Mouse (Mus musculus): Measurements from ENCODE around the gene Cep290. TPM values are rescaled to one million over a fixed set of nuclear protein-coding genes. Genes with fewer than 3 reads are reported as not detected.
"Not testable (repeated sequence)": the region's sequence is repeated elsewhere in the genome, so short reads cannot be mapped to it uniquely, and the experiment has no call there.

The Cep290 gene
- polyA plus RNA-seq, 1 experiment from 2014 or later = 7.4 TPM

- no peak overlapping the region for H3K4me3 ChIP-seq (replicated peaks; ENCODE audit: low read length)
- H3K4me2 ChIP-seq (replicated peaks) = no peak overlapping the region
- H3K4me1 ChIP-seq (replicated peaks; ENCODE audit: control insufficient read depth, insufficient read depth, low read length) = no peaks in the 10 kb centered on the region
- H3K9ac ChIP-seq = no peak overlapping the region
- H3K27me3 ChIP-seq (ENCODE audit: control insufficient read depth, insufficient read depth, low read length) = no peaks in the 10 kb centered on the region
- no peak for DNase-seq (ENCODE audit: low spot score)
- H3K9me3 ChIP-seq (ENCODE audit: control insufficient read depth, low read length) = no peaks in the 10 kb centered on the region
- no peak overlapping the region for H3K27ac ChIP-seq
- ATAC-seq (ENCODE audit: low FRiP score) = no peak
- H3K36me3 ChIP-seq (replicated peaks; ENCODE audit: control insufficient read depth, insufficient read depth) = peaks cover 24% of the 10 kb centered on the region; the same call in 1 of the 2 replicates
- 94% methylated on average over 4 of the region's 4 CpGs for WGBS
Observed at GRCm38 (mm10) chr10:100521617-100522016, 34.3 kb downstream of the Cep290 start.

GRCm38 (mm10) chr10:100522330-100522729 is 35.0 kb downstream of the Cep290 start:
- H3K4me3 ChIP-seq (replicated peaks; ENCODE audit: low read length) = no peak overlapping the region
- no peaks in the 10 kb centered on the region for H3K27me3 ChIP-seq (ENCODE audit: control insufficient read depth, insufficient read depth, low read length)
- peaks cover 24% of the 10 kb centered on the region; the same call in 1 of the 2 replicates for H3K36me3 ChIP-seq (replicated peaks; ENCODE audit: control insufficient read depth, insufficient read depth)
- DNase-seq (ENCODE audit: low spot score) (no peak), ATAC-seq (ENCODE audit: low FRiP score) (no peak)
- no peaks in the 10 kb centered on the region for H3K4me1 ChIP-seq (replicated peaks; ENCODE audit: control insufficient read depth, insufficient read depth, low read length)
- no peak overlapping the region for H3K9ac ChIP-seq
- H3K27ac ChIP-seq = no peak overlapping the region
- H3K4me2 ChIP-seq (replicated peaks) = no peak overlapping the region
- 85% methylated on average over 9 of the region's 9 CpGs for WGBS
- H3K9me3 ChIP-seq (ENCODE audit: control insufficient read depth, low read length) = no peaks in the 10 kb centered on the region

GRCm38 (mm10) chr10:100524499-100525390 is 37.4 kb downstream of the Cep290 start:
- no peak for ATAC-seq (ENCODE audit: low FRiP score)
- no peak for DNase-seq (ENCODE audit: low spot score)
- H3K4me3 ChIP-seq (replicated peaks; ENCODE audit: low read length) = no peak overlapping the region
- 95% methylated on average over 9 of the region's 9 CpGs for WGBS
- no peaks in the 10 kb centered on the region for H3K9me3 ChIP-seq (ENCODE audit: control insufficient read depth, low read length)
- H3K27ac ChIP-seq = no peak overlapping the region
- H3K4me1 ChIP-seq (replicated peaks; ENCODE audit: control insufficient read depth, insufficient read depth, low read length) = no peaks in the 10 kb centered on the region
- H3K27me3 ChIP-seq (ENCODE audit: control insufficient read depth, insufficient read depth, low read length) = no peaks in the 10 kb centered on the region
- no peak overlapping the region for H3K4me2 ChIP-seq (replicated peaks)
- H3K36me3 ChIP-seq (replicated peaks; ENCODE audit: control insufficient read depth, insufficient read depth) = peaks cover 8% of the 10 kb centered on the region; the same call in 1 of the 2 replicates
- H3K9ac ChIP-seq = no peak overlapping the region

- Histone ChIP-seq H3K27ac (no peak overlapping the region), H3K36me3 (replicated peaks; ENCODE audit: control insufficient read depth, insufficient read depth) (peaks cover 17% of the 10 kb centered on the region), H3K4me2 (replicated peaks) (no peak overlapping the region), H3K9ac (no peak overlapping the region), H3K4me1 (replicated peaks; ENCODE audit: control insufficient read depth, insufficient read depth, low read length) (no peaks in the 10 kb centered on the region), H3K9me3 (ENCODE audit: control insufficient read depth, low read length) (no peaks in the 10 kb centered on the region), H3K27me3 (ENCODE audit: control insufficient read depth, insufficient read depth, low read length) (no peaks in the 10 kb centered on the region), H3K4me3 (replicated peaks; ENCODE audit: low read length) (no peak overlapping the region)
- no peak for ATAC-seq (ENCODE audit: low FRiP score)
- DNase-seq (ENCODE audit: low spot score) = no peak
- 76% methylated on average over 3 of the region's 3 CpGs for WGBS
Observed at GRCm38 (mm10) chr10:100556566-100557175, 69.3 kb downstream of the Cep290 start.

- H3K4me1 ChIP-seq (replicated peaks; ENCODE audit: control insufficient read depth, insufficient read depth, low read length); ATAC-seq (ENCODE audit: low FRiP score); H3K4me2 ChIP-seq (replicated peaks); H3K4me3 ChIP-seq (replicated peaks; ENCODE audit: low read length); H3K27ac ChIP-seq; H3K9ac ChIP-seq; H3K27me3 ChIP-seq (ENCODE audit: control insufficient read depth, insufficient read depth, low read length); DNase-seq (ENCODE audit: low spot score); H3K9me3 ChIP-seq (ENCODE audit: control insufficient read depth, low read length): not testable (repeated sequence)
- H3K36me3 ChIP-seq (replicated peaks; ENCODE audit: control insufficient read depth, insufficient read depth) = peaks cover 34% of the 10 kb centered on the region
- 96% methylated on average over 3 of the region's 3 CpGs for WGBS
Observed at GRCm38 (mm10) chr10:100560194-100560883, 73.0 kb downstream of the Cep290 start.

- ATAC-seq (ENCODE audit: low FRiP score) = no peak
- H3K9me3 ChIP-seq (ENCODE audit: control insufficient read depth, low read length) = no peaks in the 10 kb centered on the region
- 93% methylated on average over 3 of the region's 3 CpGs for WGBS
- no peaks in the 10 kb centered on the region for H3K4me1 ChIP-seq (replicated peaks; ENCODE audit: control insufficient read depth, insufficient read depth, low read length)
- H3K4me3 ChIP-seq (replicated peaks; ENCODE audit: low read length) = no peak overlapping the region
- H3K36me3 ChIP-seq (replicated peaks; ENCODE audit: control insufficient read depth, insufficient read depth) = peaks cover 43% of the 10 kb centered on the region
- no peak overlapping the region for H3K9ac ChIP-seq
- no peak overlapping the region for H3K27ac ChIP-seq
- H3K4me2 ChIP-seq (replicated peaks) = no peak overlapping the region
- no peak for DNase-seq (ENCODE audit: low spot score)
- H3K27me3 ChIP-seq (ENCODE audit: control insufficient read depth, insufficient read depth, low read length) = no peaks in the 10 kb centered on the region
Observed at GRCm38 (mm10) chr10:100564112-100564511, 76.8 kb downstream of the Cep290 start.

- WGBS = 96% methylated on average over 3 of the region's 3 CpGs
- Histone ChIP-seq H3K9me3 (ENCODE audit: control insufficient read depth, low read length) (no peaks in the 10 kb centered on the region), H3K36me3 (replicated peaks; ENCODE audit: control insufficient read depth, insufficient read depth) (peaks cover 61% of the 10 kb centered on the region), H3K4me2 (replicated peaks) (no peak overlapping the region), H3K4me3 (replicated peaks; ENCODE audit: low read length) (no peak overlapping the region), H3K4me1 (replicated peaks; ENCODE audit: control insufficient read depth, insufficient read depth, low read length) (no peaks in the 10 kb centered on the region), H3K27me3 (ENCODE audit: control insufficient read depth, insufficient read depth, low read length) (no peaks in the 10 kb centered on the region), H3K9ac (no peak overlapping the region), H3K27ac (no peak overlapping the region)
- no peak for DNase-seq (ENCODE audit: low spot score)
- no peak for ATAC-seq (ENCODE audit: low FRiP score)
Observed at GRCm38 (mm10) chr10:100571707-100572106, 84.3 kb downstream of the Cep290 start.

GRCm38 (mm10) chr10:100574505-100575149 is 87.3 kb downstream of the Cep290 start:
- no peak overlapping the region for H3K4me3 ChIP-seq (replicated peaks; ENCODE audit: low read length)
- 91% methylated on average over 7 of the region's 7 CpGs for WGBS
- no peak overlapping the region for H3K27ac ChIP-seq
- no peak overlapping the region for H3K4me2 ChIP-seq (replicated peaks)
- no peak for DNase-seq (ENCODE audit: low spot score)
- H3K27me3 ChIP-seq (ENCODE audit: control insufficient read depth, insufficient read depth, low read length) = no peaks in the 10 kb centered on the region
- H3K36me3 ChIP-seq (replicated peaks; ENCODE audit: control insufficient read depth, insufficient read depth) = peaks cover 58% of the 10 kb centered on the region
- no peaks in the 10 kb centered on the region for H3K9me3 ChIP-seq (ENCODE audit: control insufficient read depth, low read length)
- H3K9ac ChIP-seq = no peak overlapping the region
- no peaks in the 10 kb centered on the region for H3K4me1 ChIP-seq (replicated peaks; ENCODE audit: control insufficient read depth, insufficient read depth, low read length)
- no peak for ATAC-seq (ENCODE audit: low FRiP score)

- ATAC-seq (ENCODE audit: low FRiP score) (no peak), DNase-seq (ENCODE audit: low spot score) (no peak)
- Histone ChIP-seq H3K4me2 (replicated peaks) (no peak overlapping the region), H3K27ac (no peak overlapping the region), H3K27me3 (ENCODE audit: control insufficient read depth, insufficient read depth, low read length) (no peaks in the 10 kb centered on the region), H3K4me3 (replicated peaks; ENCODE audit: low read length) (no peak overlapping the region), H3K36me3 (replicated peaks; ENCODE audit: control insufficient read depth, insufficient read depth) (peaks cover 57% of the 10 kb centered on the region), H3K4me1 (replicated peaks; ENCODE audit: control insufficient read depth, insufficient read depth, low read length) (no peaks in the 10 kb centered on the region), H3K9me3 (ENCODE audit: control insufficient read depth, low read length) (no peaks in the 10 kb centered on the region), H3K9ac (no peak overlapping the region)
- 95% methylated on average over 7 of the region's 7 CpGs for WGBS
Observed at GRCm38 (mm10) chr10:100575294-100575693, 87.9 kb downstream of the Cep290 start.
